Mouse (Mus musculus) retina, postnatal 1 day (tissue): ENCODE measurements around the gene Hspa1a.
"Not testable (repeated sequence)": the region's sequence is repeated elsewhere in the genome, so short reads cannot be mapped to it uniquely, and the experiment has no call there.

Experiments used
- DNase-seq: peaks from one replicate; pipeline ENCODE4 v3.0.0-alpha.2; 2012

Gene Hspa1a

DNA sequence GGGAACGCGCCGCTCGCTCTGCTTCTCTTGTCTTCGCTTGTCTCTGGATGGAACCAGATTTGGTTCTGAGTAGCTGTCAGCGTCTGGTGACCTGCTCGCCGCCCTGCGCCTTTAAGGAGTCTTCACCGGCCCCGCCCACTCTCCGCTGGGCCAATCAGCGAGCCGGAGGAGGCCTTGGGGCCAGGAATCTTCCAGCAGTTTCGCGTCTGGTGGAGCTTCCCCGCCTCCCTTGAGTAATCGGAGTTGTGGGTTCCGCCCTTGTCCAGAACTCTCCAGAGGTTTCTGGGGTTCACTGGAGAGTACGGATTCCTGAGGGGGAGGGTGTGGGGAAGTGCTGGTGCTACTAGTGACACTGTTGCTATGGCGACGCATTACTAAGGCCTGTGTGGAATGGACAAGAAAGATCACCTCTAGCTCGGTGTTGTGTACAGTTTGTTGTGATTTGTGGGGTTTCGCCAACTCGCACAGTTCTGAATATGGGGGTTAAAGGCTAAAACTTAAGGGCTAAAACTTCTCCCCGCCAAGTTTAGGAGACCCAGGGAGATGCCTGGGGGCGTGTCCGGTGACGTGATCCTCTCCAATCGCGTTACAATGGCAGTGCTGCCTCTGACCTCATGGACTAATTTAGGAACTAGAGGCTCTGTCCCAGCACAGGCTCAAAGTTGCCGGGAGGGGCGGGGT is at the start of gene Hspa1a, which contains the start of gene Hspa1l:
TSS of gene Hspa1a (minus strand) at position 88 of the 681 bp plus-strand sequence.
TSS of gene Hspa1l (plus strand) at position 635 of the 681 bp plus-strand sequence.
- DNase-seq: peak; percentile 85

DNA sequence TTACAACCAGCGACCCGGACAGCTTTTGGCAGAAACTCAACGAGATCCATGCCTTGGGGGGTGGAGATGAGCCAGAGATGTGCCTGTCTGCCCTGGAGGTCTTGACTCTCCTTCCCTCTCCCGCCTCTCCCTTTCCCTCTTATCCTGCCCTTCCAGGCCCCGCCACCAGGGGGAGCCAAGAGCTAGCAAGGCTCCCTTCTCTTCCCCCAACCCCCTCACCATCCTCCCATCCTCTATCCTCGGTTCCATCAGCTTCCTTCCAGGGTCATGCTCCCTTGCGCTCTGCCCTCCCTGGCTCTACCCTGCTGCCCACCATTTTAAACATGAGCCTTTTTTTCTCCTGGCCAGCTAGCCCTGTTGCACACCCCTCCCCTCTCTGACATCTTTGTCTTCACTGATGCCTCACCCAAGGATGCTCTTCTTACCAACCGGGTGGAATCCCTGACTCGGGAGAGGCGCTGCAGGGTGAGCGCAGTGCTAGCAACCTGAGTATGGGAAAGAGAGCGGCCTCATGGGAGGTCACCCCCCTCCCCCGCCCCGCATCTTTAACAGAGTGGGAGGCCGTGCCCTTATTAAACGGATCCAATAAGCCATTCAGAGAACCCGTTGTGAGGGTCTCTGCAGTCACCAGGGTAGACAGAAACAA is 49.3 kb upstream of the Hspa1a start:
- DNase-seq: peak; percentile 94

GRCm38 (mm10) chr17:35020551-35020950 is 48.6 kb upstream of the Hspa1a start:
- DNase-seq: no peak

- no peak for DNase-seq
Measured at GRCm38 (mm10) chr17:35019894-35020293, 47.9 kb upstream of the Hspa1a start.

GRCm38 (mm10) chr17:35018171-35018570 is 46.2 kb upstream of the Hspa1a start:
- no peak for DNase-seq

- DNase-seq: no peak
Measured at GRCm38 (mm10) chr17:35017706-35018030, 45.7 kb upstream of the Hspa1a start.

DNA sequence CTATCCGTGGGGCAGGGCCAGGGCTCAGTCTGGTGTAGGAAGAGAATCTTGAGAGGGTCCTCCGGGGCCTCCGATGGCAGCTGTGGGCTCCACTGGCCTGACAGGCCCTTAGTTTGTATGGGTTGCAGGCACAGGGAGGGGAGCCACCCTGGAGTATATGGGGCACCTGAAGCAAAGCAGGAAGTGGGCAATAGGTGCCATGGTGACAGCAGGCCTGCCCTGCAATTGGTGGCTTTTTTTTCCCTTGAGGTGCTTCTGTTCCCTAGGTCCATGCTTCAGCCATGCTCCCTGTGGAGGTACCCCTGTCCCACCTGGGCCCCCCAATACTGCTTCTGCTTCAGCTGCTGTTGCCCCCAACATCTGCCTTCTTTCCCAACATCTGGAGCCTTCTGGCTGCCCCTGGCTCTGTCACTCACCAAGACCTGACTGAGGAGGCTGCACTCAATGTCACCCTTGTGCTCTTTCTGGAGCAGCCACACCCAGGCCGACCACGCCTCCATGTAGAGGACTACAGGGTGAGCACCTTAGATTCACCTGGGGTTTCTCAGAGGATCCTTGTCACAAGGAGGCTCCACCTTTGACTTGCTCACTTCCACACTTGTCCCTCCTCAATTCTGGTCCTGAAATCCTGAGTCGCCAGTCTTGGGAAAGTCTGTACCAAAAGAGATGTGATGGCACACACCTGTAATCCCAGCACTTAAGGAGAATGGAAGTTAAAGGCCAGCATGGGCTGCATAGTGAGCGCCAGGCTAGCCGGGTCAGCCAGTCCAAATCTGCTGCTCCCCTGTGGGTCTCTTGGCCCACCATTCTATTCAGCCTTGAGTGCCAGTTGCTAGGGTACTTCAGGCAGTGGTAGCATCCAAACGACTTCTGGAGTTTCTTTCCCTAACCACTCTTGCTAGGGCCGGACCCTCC is 45.1 kb upstream of the Hspa1a start:
- no peak for DNase-seq

DNA sequence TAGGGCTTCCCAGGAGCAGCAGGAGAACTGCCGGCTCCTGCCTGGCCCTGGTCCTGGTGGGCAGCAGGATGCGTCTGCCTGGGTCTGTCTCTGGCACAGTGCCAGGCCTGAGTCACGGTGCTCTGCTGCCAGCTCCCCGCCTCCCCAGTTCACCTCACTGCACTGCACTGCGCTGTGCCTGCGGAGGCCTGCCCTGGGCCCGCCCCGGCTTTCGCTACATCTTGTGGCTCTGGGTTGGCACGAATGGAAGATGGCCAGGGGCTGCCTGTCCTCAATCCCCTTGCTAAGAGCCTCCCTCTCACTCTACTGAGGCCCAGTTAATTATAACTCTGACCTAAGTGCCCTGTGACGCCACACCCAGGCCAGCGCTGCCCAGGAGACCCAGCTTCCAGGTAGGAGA is 44.4 kb upstream of the Hspa1a start, which contains the start of gene Vwa7:
TSS of gene Vwa7 (plus strand) at position 204 of the 400 bp plus-strand sequence.
- peak; percentile 70 for DNase-seq

DNA sequence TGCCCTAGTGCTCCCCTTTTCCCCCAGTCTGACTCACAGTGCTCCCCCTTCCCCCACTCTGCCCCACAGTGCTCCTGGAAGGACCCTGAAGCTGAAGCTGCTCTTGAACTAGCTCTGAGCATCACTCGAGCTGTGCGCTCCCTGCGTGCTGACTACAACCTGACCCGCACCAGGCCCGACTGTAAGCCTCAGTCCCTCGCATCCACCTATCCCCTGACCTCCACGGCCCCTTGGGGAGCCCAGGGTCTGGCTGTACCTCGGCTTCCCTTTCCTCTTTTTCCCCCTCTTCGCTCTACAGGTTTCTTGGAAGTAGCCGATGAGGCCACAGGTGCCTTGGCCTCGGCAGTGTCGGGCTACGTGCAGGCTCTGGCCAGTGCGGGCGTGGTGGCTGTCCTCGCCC is 43.3 kb upstream of the Hspa1a start:
- DNase-seq: no peak

DNA sequence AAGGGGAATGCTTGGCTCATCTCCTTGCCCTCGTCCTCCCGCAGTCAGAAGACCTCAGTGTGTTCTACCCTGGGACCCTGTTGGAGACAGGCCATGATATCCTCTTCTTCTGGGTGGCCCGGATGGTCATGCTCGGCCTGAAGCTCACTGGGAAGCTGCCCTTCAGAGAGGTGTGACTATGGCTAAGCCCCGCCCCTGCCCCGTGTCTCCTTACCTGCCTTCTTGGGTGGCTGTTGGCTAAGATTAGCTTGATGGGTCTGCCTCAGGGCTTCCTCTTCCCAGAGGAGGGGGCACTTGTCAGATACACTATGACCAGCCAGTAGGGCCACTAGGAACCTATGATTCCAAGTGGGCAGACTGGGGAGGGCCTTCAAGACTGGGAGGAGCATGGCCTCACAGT is 41.3 kb upstream of the Hspa1a start:
- DNase-seq: no peak

- no peak for DNase-seq
Measured at GRCm38 (mm10) chr17:35012430-35012829, 40.5 kb upstream of the Hspa1a start.

GRCm38 (mm10) chr17:35011440-35011839 is 39.5 kb upstream of the Hspa1a start:
- no peak for DNase-seq

GRCm38 (mm10) chr17:35009586-35009985 is 37.6 kb upstream of the Hspa1a start:
- no peak for DNase-seq

DNA sequence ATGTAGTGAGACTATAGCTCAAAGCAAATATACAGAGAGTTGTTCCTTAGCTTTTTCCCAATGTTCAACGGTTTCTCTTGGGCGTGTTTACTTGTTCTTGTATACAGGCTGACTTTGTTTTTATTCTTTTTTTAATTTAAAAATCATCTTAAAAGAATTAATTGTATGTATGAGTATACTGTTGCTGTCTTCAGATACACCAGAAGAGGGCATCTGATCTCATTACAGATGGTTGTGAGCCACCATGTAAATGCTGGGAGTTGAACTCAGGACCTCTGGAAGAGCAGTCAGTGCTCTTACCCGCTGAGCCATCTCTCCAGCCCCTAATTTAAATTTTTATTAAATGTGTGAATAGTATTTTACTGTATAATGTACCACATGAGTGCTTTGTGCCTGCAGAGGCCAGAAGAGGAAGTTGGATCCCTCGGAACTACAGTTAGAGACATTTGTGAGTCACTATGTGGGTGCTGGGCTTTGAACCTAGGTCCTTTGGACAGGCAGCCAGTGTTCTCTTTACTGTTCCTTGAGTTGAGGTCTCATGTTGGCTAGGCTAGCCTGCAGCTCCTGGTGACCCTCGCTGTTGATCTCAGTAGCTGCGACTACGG is 35.5 kb upstream of the Hspa1a start:
- DNase-seq: no peak

DNA sequence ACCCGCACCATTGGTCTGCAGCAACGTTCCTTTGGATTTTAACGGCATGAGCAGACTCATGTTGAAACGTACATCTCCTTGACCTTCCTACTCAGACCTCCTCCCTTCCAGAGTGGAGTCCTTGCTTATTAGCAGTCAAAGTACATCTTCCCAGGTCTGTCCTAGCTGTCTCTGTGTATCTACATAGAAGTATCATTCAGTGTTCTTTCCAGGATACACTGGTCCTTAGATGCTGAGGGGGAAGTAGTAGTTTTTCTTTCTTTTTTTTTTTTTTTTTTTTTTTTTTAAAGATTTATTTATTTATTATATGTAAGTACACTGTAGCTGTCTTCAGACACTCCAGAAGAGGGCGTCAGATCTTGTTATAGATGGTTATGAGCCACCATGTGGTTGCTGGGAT is 33.9 kb upstream of the Hspa1a start:
- not testable (repeated sequence) for DNase-seq

GRCm38 (mm10) chr17:35005158-35005557 is 33.2 kb upstream of the Hspa1a start:
- no peak for DNase-seq

- DNase-seq: no peak
Measured at GRCm38 (mm10) chr17:35004075-35004717, 32.2 kb upstream of the Hspa1a start.

GRCm38 (mm10) chr17:35003022-35003838 is 31.3 kb upstream of the Hspa1a start:
- DNase-seq: no peak

DNA sequence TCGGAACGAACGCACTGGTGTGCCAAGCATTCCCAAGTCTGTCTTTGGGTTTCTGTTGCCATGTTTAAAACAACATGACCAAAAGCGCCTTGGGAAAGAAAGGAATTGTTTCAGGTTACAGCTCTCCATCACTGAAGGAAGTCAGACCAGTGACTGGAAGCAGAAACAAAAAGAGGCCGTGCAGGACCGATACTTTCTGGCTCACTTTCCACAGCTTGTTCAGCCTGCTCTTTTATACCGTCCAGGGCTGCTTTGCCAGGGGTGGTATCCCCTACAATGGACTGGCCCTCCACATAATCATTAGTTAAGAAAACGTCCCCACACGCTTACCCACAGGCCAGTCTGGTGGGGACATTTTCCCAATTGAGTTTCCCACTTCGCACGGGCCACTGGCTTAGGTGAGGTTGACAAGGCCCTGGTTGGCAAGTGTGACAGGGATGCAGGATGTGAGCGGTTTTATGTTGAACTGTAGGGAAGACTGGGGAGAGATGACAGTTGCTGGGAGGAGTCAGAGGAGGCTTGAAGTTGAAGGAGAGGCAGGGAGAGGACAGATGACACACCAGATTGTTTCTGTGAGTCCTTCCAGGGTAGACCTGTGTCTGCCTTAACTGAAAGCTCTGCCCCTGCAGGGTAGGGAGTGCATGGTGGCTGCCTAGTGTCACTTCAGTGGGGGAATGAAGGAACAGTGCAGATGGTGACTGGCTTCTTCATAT is 30.4 kb upstream of the Hspa1a start:
- no peak for DNase-seq

DNA sequence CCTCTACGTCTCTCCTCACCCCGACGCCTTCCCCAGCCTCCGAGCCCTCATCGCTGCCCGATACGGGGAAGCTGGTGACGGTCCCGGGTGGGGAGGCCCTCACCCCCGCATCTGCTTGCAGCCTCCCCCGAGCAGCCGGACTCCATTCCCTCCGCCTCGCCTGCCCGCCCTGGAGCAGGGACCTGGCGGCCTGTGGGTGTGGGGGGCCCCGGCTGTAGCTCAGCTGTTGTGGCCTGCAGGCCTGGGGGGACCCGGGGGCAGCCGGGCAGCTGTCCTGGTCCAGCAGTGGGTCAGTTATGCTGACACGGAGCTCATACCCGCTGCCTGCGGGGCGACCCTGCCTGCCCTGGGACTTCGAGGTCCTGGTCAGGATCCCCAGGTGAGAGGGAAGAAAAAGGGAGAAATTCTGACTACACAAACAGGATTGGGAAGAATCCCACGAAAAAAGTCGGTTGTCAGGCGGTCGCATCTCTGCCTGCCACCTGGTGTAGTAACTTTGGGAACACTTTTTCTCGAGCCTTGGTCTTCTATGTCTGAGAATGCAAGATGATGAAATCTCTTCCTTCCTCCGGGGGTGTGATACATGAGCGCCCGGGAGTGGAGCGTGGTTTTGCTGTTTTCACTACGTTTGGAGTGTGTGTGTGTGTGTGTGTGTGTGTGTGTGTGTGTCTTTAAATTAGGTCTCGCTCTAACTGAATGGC is 29.6 kb upstream of the Hspa1a start:
- no peak for DNase-seq
